Mouse (Mus musculus) myocyte (in vitro differentiated cells): ENCODE measurements around the gene Cpne2.
A peak's percentile ranks its signal among the peaks of the same experiment; 100 is the strongest.

ENCODE experiments used
- CEBPB ChIP-seq: IDR thresholded peaks from 2 replicates; pipeline ENCODE4 v1.6.1; 2011; ENCODE audit warnings: mild to moderate bottlenecking, moderate library complexity; ENCODE audit not compliant: poor library complexity, insufficient read depth, severe bottlenecking
- E2F4 ChIP-seq: IDR thresholded peaks from one replicate; pipeline ENCODE4 v1.6.1; 2011; ENCODE audit warnings: mild to moderate bottlenecking, control low read depth, moderate library complexity; ENCODE audit not compliant: insufficient read depth
- MAX ChIP-seq: IDR thresholded peaks from one replicate; pipeline ENCODE4 v1.6.1; 2011; ENCODE audit warnings: low read depth, mild to moderate bottlenecking, control low read depth
- MYOD1 ChIP-seq, 3 experiments: IDR thresholded peaks; one replicate each; pipeline ENCODE4 v1.6.1; 2011; ENCODE audit warnings: control low read depth in 2 of 3, low read depth in 2 of 3, mild to moderate bottlenecking in 2 of 3, moderate library complexity in 1 of 3; ENCODE audit not compliant: insufficient read length in 2 of 3, control insufficient read depth in 1 of 3
- MYOG ChIP-seq, 3 experiments: IDR thresholded peaks; one replicate each; pipeline ENCODE4 v1.6.1; 2011; ENCODE audit warnings: control low read depth in 2 of 3, low read depth in 2 of 3, mild to moderate bottlenecking in 2 of 3; ENCODE audit not compliant: insufficient read length in 2 of 3, control insufficient read depth in 1 of 3, insufficient read depth in 1 of 3
- POLR2A ChIP-seq: IDR thresholded peaks from one replicate; pipeline ENCODE4 v1.6.1; 2011; ENCODE audit warnings: low read depth, mild to moderate bottlenecking, control low read depth, moderate library complexity; ENCODE audit not compliant: insufficient read length
- POLR2AphosphoS2 ChIP-seq: IDR thresholded peaks from one replicate; pipeline ENCODE4 v1.6.1; 2011; ENCODE audit warnings: low read depth, control low read depth; ENCODE audit not compliant: insufficient read length
- SRF ChIP-seq: IDR thresholded peaks from one replicate; pipeline ENCODE4 v1.6.1; 2011; ENCODE audit warnings: low read depth; ENCODE audit not compliant: control insufficient read depth, insufficient read length
- USF1 ChIP-seq: IDR thresholded peaks from one replicate; pipeline ENCODE4 v1.6.1; 2011; ENCODE audit warnings: low read depth, mild to moderate bottlenecking, control low read depth, moderate library complexity

- TF ChIP-seq POLR2AphosphoS2, result no peak
- TF ChIP-seq POLR2A, result no peak
- no peak for TF ChIP-seq MAX
- no peak for TF ChIP-seq MYOD1 (IDR thresholded peaks at IDR 0.05; ENCODE audit: control insufficient read depth in 1 of 3, insufficient read length in 2 of 3, low read depth in 2 of 3)
- no peak for TF ChIP-seq E2F4
- no peak for TF ChIP-seq SRF
- TF ChIP-seq CEBPB, result no peak
- TF ChIP-seq USF1, result no peak
- peak in 2 of 3 experiments; percentile 26 to 30 for TF ChIP-seq MYOG (IDR thresholded peaks at IDR 0.05; ENCODE audit: control insufficient read depth in 1 of 3, insufficient read depth in 1 of 3, insufficient read length in 2 of 3, low read depth in 2 of 3)
These were observed 39.1 kb downstream of the Cpne2 start for GRCm38 (mm10) chr8:94571896-94572295.
